Mouse (Mus musculus) layer of hippocampus, adult 2 months (tissue): ENCODE data around the gene Rab25. TPM values are rescaled to one million over a fixed set of nuclear protein-coding genes. Genes with fewer than 3 reads are reported as not detected.

Experiments used
- DNase-seq, 2 experiments: peaks; one replicate each; pipeline ENCODE4 v3.0.0; 2022; ENCODE audit warnings: low spot score in 2 of 2
- H3K27ac ChIP-seq: fragments of 200-600 bp; 2 replicates; pipeline ENCODE4 v1.8.1; 2022
- H3K4me3 ChIP-seq: fragments of 200-600 bp; 2 replicates; pipeline ENCODE4 v1.8.1; 2022; ENCODE audit warnings: mild to moderate bottlenecking
- CTCF ChIP-seq: fragments of 200-600 bp; conservative IDR thresholded peaks from 2 replicates; pipeline ENCODE4 v1.8.1; 2022; ENCODE audit warnings: antibody characterized with exemption, mild to moderate bottlenecking, moderate library complexity
- total RNA-seq, 2 experiments: library from RNA; stranded (reverse); gene quantifications; 2 replicates each; pipeline ENCODE4 v1.2.3; 2021

Gene Rab25
- total RNA-seq, 2 experiments from 2014 or later = not detected

DNA sequence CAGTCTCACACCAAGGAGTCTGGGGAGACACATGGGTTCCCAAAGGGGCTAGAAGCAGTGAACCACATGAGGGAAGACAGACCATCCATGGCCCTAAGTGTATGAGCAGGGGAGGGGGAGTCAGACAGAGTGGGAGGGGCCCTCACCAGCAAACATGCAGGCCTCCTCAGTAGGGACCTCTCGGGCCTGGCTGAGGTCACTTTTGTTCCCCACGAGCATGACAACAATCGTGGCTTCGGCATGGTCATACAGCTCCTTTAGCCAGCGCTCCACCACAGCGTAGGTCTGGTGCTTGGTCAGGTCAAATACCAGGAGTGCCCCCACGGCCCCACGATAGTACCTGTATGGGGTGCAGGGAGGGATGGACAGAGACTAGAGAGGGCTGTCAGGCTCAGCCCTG is 4.9 kb downstream of the Rab25 start:
- H3K4me3 ChIP-seq = no peak overlapping the region
- TF ChIP-seq CTCF = no peak
- no peak for DNase-seq
- H3K27ac ChIP-seq = no peak overlapping the region

DNA sequence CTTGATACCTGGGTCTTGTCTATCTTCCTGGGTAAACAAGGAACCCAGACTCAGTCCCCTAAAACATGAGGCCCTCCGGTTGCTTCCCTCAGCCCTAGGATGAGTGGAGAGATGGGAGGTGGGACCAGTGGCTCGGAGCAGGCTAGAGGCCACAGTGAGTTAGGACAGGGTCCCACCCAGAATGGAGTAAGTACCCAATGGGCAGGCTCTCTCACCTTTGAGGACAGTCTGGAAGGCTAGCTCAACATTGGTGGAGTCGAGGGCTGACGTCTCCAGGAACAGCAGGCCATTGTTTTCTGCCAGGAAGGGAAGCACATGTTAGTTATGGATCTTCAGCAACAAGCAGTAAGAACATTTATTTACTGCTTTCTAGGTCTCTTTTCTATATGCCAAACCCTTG is 5.6 kb downstream of the Rab25 start:
- Histone ChIP-seq H3K4me3 (no peak overlapping the region), H3K27ac (no peak overlapping the region)
- no peak for TF ChIP-seq CTCF
- DNase-seq = no peak

DNA sequence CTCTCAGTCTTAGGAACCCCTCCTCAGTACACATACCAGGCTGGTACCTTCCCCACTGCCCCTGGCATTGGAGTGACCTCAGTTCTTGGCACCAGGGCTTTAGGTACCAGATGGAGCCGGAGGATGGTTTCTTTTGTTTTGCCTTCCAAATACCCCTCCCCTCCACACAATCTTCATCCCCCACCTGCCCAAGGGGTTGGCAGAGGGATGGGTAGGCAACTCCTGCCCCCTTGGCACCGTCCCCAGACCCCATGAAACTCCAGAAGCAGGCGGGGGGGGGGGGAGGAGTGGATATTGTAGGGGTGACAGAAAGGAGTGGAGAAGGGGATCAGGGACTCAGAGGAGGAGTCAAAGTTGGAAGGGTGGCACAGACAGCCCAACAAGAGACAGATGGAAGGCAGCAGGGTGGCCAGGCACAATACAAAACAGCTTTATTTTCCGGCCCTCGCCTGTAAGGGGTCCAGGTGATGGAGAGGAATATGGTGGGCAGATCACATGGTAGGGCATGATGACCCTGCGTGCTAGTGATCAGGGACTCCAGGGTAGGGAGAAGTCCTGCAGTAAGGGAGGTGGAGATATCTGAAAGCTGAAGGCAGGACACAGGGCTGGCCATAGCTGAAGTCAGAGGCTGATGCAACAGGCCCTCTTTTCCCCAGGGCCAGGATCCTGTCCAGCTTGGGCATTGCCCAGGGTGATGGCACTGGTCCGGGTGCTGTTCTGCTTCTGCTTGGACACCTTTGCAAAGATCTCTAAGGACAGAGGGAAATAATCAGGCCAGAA is 6.3 kb downstream of the Rab25 start:
- DNase-seq = no peak
- Histone ChIP-seq H3K4me3 (no peak overlapping the region), H3K27ac (no peak overlapping the region)
- 0 out of 2 replicates have a peak, but pooled peaks have one; percentile 13 for TF ChIP-seq CTCF

DNA sequence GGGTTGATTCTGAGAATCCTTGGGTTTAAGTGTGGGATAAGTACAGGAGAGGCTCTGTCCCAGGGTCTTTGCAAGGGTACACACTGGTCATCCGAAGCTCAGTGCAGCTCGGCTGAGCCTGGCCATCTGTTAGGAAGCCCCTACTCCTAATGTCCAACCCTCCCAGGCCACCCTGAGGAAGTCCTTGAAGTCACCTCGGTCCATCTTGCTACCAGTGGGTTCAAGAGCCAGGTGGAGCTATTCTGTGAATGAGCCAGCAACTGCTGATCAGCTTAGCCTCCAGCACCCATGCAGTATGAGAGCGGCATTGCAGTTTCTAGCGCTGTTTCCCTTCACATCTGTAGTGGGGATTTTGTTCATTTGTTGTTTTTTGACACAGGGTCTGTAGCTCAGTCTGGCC is 8.0 kb downstream of the Rab25 start:
- H3K4me3 ChIP-seq = no peak overlapping the region
- DNase-seq = no peak
- no peak for TF ChIP-seq CTCF
- H3K27ac ChIP-seq = no peak overlapping the region

DNA sequence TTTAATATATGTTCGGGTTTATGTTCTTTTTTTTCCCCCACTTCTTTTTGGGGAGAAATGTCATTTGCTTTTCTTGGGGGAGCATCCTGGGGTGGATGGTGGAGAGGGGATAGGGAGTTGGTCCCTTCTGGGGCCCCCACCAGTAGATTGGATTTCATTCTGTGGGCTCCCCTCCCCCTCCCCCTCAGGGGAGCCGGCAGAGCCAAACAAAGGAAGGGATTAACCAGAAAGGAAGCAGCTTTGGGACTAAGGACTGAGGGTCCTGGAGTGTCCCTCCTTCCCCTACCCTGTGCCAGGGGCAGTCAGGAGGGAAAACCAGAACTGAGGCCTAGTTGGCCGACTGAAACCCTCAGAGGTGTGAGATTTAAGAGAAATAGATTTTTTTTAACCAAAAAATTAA is 8.7 kb downstream of the Rab25 start:
- no peak for TF ChIP-seq CTCF
- no peak overlapping the region for H3K27ac ChIP-seq
- no peak for DNase-seq
- no peak overlapping the region for H3K4me3 ChIP-seq

DNA sequence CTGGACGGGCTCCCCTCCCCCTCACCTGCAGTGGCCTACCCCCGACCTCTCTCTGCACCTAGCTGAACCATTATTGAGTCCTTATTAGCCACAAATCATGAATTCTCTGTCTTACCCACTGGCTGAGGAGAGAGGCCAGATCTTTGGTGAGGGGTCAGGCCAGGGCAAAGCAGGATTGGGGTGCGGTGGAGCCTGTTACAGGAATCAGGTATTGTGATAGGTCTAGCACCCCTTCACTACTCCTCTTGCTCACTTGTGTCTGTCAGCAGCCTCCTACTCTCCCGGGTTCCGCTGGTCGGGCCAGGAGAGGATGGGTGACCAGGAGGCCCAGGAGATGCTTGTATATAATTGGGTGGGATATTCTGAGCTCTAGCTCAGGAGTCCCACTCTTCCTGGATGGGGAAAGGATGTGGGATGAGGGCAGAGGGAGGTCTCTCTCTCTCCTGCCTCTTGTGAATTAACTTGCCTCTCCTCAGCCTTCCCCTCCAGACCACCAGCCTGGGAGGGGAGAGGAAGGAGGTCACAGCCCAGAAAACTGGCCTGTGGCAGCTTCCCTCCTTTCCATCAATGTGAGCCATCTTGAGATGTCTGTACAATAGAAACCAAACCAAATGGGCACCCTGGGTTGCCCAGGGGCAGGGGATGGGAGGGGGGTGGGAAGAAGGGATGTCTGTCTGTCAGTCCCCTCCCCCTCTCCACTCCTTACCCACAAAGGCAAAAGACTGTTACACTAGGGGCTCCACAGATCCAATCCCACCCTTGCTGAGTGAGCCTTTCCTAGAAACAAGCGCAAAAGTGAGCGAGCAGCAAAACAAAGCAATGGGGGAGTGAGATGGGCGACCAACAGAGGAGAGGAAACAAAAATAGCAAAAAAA is 9.6 kb downstream of the Rab25 start:
- no peak overlapping the region for H3K4me3 ChIP-seq
- DNase-seq = no peak
- no peak for TF ChIP-seq CTCF
- no peak overlapping the region for H3K27ac ChIP-seq

DNA sequence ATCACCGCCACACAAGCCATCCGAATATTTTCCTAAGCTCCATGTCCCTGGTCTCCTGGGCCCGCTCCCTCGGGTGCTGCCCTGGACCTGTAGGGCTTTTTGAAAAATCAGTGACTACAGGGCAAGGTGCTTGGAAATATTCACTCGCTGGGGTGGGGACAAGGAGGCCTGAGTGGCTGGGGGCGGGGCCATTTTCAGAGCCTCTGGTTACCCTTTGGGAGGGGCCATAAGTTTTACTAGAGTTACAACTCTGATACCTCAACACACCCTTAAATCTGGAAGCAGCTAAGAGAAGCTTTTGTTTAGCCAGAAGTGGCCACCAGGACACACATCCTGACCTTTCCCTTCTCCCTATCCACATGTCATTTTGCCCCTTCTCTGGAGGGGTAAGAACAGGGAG is 11.0 kb downstream of the Rab25 start:
- H3K4me3 ChIP-seq = peak overlapping the region; percentile 69

DNA sequence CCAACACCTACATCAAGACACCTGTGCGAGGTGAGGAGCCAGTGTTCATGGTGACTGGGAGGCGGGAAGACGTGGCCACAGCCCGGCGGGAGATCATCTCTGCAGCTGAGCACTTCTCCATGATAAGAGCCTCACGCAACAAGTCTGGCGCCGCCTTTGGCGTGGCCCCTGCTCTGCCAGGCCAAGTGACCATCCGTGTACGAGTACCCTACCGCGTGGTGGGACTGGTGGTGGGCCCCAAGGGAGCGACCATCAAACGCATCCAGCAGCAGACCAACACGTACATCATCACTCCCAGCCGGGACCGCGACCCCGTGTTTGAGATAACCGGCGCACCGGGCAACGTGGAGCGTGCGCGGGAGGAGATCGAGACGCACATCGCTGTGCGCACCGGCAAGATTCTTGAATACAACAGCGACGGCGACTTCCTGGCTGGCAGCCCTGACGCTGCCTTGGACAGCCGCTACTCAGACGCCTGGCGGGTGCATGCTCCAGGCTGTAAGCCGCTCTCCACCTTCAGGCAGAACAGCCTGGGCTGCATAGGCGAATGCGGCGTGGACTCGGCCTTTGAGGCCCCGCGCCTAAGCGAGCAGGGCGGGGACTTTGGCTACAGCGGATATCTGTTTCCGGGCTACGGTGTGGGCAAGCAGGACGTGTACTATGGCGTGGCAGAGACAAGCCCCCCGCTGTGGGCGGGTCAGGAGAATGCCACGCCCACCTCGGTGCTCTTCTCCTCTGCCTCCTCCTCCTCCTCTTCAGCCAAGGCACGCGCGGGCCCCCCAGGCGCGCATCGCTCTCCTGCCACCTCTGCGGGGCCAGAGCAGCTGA is 11.8 kb downstream of the Rab25 start:
- peak overlapping the region; percentile 69 for H3K4me3 ChIP-seq
- peak; percentile 53 to 69 for DNase-seq
- TF ChIP-seq CTCF = 0 out of 2 replicates have a peak, but pooled peaks have one; percentile 8
- peak overlapping the region; percentile 70 for H3K27ac ChIP-seq

More for the DNA sequence above, 11.0 kb downstream of the Rab25 start:
- DNase-seq = no peak
- no peak for TF ChIP-seq CTCF
- H3K27ac ChIP-seq = peak overlapping the region; percentile 70; the same call in 1 of the 2 replicates

DNA sequence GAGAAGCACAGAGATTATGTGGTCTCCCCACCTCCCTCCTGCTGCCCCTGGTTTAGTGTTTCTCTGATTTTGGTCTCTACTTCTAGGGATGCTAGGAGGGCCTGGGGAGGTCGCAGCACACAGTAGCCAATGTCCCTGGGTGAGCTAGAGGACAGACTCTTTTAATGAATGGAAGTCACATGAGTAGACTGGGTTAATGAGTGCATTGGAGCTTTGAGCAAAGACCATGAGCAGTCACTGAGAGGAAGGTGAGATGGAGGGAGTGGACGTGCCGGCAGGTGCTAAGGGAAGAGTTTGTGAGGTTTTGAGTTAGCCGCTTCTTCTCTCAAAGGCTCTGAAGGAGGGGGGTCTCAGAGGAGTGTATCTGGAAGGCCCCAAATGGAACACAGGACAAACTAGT is 12.6 kb downstream of the Rab25 start:
- no peak overlapping the region for H3K27ac ChIP-seq
- no peak overlapping the region for H3K4me3 ChIP-seq
- no peak for DNase-seq
- no peak for TF ChIP-seq CTCF

DNA sequence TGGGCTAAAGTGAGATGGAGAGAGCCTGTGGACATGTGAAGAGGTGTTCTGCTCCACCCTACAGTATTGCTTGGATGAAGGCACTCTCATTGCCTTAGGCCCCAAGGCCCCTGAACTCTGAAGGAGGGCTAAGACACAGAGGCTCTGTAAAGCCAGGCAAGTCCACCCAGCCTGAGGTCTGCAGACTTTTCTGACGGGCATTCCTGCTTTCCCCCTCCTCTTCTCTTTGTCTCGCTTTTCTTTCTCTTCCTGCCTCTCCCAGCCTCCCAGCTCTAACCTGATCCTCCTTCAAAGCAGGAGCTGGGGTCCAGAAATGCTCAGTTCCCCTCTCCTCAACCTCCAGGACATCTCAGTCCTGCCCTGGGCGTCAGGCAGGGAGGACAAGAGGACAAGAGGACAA is 13.1 kb downstream of the Rab25 start:
- no peak for DNase-seq
- no peak for TF ChIP-seq CTCF
- Histone ChIP-seq H3K4me3 (no peak overlapping the region), H3K27ac (no peak overlapping the region)

DNA sequence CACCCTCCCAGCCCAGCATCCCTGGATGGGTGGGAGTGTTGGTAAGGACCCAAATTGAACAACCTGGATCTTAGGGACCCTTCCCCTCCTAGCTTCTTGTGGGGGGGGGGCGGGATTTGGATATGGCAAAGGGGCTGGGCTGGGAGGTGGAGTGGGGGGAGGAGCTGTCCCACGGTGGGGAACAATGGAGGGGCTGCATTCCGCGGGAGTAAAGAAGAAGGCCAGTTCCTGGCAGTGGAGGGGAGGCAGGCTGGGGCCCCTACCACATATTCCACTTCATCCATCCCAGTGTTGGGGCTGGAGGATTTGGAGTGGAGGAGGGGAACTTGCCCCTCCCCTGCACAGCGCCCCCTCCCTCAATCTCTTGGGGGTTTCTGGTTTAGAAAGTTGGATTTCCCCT is 14.4 kb downstream of the Rab25 start:
- no peak overlapping the region for H3K27ac ChIP-seq
- no peak for DNase-seq
- H3K4me3 ChIP-seq = no peak overlapping the region
- TF ChIP-seq CTCF = no peak

DNA sequence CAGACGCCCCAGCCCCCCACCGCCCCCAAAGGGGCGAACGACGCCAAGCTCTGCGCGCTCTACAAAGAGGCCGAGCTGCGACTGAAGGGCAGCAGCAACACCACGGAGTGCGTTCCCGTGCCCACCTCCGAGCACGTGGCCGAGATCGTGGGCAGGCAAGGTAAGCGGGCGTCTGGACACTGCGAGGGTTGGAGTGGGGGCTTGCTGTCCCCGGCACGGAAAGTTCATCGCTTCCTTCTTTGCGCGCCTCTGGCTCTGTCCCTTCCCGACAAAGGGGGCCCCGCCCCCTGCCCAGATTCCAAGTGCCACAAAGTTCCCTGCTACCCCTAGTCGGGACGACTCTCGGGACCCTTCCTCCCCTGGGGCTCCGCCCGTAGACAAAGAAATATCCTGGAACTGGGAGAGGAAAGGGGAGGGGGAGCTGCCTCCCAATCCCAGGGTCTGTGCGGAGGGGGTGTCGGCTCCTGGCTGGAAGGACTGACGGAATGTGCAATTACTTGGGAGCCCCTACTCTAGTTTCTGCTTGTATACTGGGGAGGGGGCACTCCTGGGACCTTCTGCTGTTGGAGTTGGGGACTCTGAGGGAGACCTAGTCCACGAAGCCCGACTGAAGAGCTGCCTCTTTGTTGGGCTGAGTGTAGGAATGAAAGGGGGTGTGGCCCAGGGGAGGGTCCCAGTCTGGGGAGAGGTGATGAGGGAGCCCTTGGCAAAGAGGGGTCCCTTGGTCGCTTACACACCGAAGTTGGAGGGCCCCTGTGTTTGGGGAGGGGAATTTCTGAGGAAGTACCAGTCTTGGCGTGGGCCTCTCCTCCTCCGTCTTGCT is 15.2 kb downstream of the Rab25 start:
- no peak for TF ChIP-seq CTCF
- Histone ChIP-seq H3K4me3 (peak overlapping the region; percentile 85), H3K27ac (no peak overlapping the region)
- no peak for DNase-seq
